Mouse (Mus musculus) frontal cortex, postnatal 25 days (tissue): ENCODE measurements around the gene Agbl3.

Experiments
- DNase-seq, 2 experiments: peaks; one replicate each; pipeline ENCODE4 v3.0.0; 2022; ENCODE audit warnings: low spot score in 2 of 2

Gene Agbl3

DNA sequence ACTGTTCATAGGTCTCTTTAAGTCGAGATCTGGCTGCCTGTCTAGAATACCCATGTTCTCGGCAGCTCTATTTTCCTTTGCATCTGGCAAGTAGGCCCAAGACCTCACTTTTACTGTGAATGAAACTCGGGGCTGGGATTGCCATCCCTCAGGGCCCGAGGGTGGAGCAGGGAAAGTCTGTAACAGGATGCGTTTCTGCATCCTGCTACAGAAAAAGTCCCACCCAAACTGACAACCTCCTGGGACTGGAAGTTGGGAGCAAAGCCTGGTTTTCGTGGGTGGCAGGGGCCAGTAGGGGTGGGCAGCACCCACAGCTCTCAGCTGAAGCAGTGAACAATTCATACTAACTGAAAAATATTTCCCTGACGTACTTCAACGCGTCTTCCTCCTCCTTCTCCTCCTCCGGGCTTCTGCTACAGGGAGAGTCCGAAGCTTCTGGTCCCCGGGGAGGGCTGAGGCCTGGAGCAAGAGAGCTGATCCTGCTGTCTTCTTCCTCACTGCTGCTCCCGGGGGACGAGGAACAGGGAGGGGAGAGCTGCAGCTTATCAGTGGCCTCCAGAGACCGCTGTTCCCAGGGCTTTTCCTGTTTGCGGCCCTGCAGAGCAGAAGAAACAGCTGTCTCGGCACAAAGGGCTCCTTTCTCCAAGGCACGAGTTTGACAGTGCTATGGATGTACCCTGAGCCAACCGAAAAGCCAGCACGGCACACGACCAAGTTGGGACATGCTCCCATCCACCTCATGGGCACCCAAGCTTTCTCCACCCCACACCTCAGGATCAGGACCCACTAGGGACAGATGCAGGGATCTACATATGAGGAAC, 94.1 kb downstream of the Agbl3 start:
- DNase-seq = no peak

DNA sequence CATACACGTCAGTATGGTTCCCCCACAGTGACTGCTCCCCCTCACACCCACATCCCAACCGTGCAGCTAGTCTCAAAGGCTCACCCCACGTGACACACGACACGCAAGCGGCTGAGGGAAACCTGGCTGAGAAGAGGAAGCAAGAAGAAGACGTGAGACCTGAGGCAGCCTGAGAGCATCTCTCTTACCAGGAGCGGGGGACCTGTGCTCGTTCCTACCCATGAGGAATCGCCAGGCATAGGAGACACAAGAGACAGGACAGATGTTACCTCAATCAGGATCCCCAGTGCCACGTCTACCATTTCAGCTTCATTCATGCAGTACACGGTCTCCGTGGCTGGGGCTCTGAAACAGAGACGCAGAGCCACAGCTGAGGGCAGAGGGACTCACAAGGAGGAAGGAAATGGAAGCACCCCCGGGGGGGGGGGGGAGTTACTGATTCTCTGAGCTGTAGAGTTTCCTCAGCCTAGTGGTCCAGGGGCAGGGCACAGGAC, 95.1 kb downstream of the Agbl3 start:
- no peak for DNase-seq

- no peak for DNase-seq
Measured at GRCm38 (mm10) chr6:34875966-34876834, 96.0 kb downstream of the Agbl3 start.

- no peak for DNase-seq
Measured at GRCm38 (mm10) chr6:34876835-34877156, 96.6 kb downstream of the Agbl3 start.

DNA sequence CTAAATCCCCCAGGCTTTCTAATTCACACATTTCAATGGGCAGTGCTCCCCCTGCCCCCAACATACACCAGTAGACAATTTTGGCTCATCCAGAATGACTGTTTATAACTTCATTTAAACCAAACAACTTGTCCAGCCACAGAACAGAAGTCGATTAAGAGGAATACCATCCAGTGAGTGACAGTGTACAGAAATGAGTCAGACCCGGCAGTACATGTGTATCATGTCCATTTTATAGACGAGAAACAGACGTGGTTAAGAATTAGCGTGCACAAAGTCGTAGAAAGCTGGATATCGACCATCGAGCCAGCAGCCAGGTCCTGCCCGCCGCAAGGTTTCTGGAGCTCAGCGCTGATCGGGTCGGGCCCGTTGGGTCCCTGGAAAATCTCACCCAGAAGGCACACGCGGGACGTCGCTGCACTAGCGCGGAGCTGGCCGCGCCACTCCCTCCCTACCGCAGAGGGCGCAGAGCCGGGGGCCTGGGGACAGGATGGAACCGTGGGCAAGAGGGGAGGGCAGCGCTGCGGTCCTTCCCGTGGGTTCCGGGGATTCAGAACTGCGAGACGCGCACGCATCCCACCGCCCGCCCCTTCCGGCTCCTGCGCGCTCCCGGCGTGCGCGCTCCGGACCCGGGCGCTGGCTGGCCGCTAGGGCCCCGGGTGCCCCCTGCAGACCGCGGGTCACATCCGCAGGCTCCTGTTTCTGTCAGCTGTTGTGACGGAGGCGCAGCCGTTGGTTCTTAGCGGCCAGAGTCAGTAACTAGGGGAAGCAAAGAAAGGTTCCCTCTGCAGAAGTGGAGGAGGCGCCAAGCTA, 97.5 kb downstream of the Agbl3 start, which contains the start of gene Cyren:
Cyren (minus strand) TSS at position 552 of the 813 bp plus-strand sequence.
- peak; percentile 70 to 80 for DNase-seq

DNA sequence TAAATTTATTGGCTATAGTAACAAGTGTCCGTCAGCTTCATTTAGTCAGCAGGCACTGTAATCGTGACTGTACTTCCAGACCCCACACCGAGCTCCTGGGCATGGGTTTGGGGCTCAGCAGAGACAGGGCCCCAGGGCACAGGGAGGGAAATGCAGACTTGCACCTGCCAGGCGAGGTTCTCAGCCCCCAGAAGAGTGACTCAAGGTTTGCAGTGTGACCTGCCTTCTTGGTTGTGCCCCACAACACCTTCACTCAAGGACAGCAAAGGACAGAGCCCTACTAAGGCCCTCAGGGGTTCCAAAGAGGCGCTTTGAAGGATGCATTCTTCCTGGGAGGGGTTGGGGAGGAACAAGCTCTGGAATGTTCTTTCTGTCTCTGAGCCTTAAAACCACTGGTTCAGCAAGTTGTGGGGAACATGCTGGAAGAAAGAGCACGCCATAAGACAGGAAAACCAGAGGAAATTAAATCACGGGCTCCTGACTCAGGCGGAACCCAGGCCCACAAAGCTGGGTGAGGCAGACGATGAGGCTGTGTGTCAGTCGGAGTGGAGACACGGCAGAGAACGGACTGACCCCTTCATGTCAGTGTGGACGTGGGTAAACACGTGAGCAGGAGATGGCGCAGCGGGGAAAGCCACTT, 99.0 kb downstream of the Agbl3 start:
- DNase-seq = no peak

- DNase-seq = peak; percentile 42 to 46
Measured at GRCm38 (mm10) chr6:34879911-34880475, 99.8 kb downstream of the Agbl3 start.

DNA sequence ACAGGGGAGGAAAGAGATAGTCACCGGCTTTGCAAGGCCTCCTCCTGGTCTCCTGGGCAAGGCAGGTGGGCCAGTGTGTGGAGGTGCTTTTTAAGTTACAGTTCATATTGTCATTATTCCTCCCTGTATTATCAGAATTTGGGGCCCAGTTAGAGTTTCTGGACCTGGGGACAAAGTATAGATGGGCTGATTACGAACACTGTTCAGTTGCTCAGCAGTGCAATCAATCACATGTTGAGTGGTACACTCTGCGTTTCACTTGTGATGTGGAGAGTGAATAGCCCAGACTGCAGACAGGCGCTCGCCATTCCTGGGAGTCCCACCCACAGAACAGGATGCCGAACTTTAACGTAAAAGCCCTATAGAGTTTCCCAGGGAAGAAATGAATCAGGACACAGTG, 104.5 kb downstream of the Agbl3 start:
- DNase-seq = no peak

GRCm38 (mm10) chr6:34887131-34887850, 107.1 kb downstream of the Agbl3 start:
- DNase-seq = no peak

DNA sequence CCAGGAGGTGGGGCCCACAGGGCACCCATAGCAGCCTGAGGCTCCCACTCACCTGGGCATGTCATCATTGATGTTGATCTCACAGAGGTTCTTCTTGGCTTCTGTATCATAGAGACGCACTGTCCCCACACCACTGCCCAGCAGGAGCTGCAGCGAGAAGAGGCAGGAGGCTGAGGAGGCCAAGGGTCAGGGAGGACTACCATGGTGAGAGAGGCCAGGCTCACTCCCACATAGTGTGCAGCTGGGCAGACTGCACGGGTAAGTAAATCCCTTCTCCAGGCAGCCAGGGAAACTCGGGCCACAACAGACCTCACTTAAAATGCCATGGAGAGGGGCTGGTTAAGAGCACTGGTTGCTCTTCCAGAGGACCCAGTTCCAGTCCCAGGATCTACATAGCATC, 109.0 kb downstream of the Agbl3 start:
- DNase-seq = no peak

GRCm38 (mm10) chr6:34895569-34895968, 115.3 kb downstream of the Agbl3 start:
- no peak for DNase-seq

- no peak for DNase-seq
Measured at GRCm38 (mm10) chr6:34896168-34896780, 116.0 kb downstream of the Agbl3 start.

GRCm38 (mm10) chr6:34899127-34899526, 118.9 kb downstream of the Agbl3 start:
- no peak for DNase-seq

- no peak for DNase-seq
Measured at GRCm38 (mm10) chr6:34900990-34901389, 120.8 kb downstream of the Agbl3 start.

DNA sequence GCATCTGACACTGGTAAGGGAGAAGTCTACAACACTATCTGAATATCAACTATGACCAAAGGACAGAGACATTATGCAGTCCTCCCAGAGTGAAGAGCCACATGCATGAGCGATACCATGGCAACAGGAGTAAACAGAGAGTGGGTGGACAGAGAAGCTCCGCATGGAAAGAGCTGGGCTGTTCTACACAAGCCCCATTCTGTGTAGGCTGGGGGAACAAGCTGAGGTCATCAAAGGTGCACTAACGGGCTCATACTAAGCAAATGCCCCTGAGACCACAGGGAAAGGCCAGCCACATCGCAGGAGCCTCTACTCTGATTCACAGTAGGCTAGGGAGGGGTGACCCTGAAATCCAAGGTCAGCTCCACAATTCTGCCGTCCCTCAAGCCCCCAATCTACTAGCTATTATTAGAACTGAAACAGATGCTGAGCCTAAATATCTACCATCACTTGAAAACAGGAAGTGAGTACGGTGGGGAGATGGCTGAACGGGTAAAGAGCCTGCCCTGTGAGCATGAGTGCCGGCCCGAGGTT, 121.7 kb downstream of the Agbl3 start:
- no peak for DNase-seq

DNA sequence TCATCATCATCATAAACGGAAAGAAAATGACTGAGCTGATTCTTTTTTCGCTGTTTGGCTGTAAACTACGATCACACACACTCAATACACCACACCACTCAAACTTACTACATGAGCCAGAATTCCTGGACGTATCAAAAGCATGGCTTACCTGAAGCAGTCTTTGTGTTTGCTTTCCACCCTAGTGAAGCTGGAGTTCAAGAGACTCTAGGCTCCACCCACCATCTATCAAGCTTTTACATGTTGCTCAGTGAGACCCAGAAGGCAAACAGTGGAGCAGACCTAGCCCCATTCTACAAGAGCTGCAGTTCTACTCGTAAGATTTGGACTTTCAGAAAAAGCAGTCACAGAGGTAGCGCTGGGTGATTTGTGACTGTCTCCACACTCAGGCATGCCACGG, 122.3 kb downstream of the Agbl3 start:
- DNase-seq = no peak

DNA sequence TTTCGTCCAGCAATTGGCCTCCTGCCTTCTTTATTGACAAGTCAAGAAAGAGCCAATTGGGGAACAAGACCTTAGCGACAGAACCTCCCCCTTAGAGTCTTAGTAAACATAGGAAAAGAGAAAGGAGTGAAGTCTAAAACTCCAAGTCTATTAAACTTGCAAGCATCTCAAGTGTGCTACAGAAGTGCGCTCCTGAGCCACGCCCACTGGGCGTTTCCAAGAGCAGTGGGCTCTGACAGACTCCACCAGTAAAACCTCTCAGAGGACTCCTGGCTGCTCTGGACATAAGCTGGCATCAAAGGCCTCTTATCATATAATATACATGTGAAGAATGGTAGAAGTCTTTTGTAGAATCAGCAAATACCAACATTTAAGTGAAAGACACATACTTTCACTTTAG, 123.2 kb downstream of the Agbl3 start:
- no peak for DNase-seq

GRCm38 (mm10) chr6:34903851-34904250, 123.6 kb downstream of the Agbl3 start:
- DNase-seq = no peak

- no peak for DNase-seq
Measured at GRCm38 (mm10) chr6:34904361-34904760, 124.1 kb downstream of the Agbl3 start.

GRCm38 (mm10) chr6:34906125-34906524, 125.9 kb downstream of the Agbl3 start:
- no peak for DNase-seq
